Mouse (Mus musculus): ENCODE measurements around the gene Mybpc2. TPM values are rescaled to one million over a fixed set of nuclear protein-coding genes. Genes with fewer than 3 reads are reported as not detected.
A peak's percentile ranks its signal among the peaks of the same experiment; 100 is the strongest.

The Mybpc2 gene
- polyA plus RNA-seq, 1 experiment from 2014 or later, result 0.20 TPM

DNA sequence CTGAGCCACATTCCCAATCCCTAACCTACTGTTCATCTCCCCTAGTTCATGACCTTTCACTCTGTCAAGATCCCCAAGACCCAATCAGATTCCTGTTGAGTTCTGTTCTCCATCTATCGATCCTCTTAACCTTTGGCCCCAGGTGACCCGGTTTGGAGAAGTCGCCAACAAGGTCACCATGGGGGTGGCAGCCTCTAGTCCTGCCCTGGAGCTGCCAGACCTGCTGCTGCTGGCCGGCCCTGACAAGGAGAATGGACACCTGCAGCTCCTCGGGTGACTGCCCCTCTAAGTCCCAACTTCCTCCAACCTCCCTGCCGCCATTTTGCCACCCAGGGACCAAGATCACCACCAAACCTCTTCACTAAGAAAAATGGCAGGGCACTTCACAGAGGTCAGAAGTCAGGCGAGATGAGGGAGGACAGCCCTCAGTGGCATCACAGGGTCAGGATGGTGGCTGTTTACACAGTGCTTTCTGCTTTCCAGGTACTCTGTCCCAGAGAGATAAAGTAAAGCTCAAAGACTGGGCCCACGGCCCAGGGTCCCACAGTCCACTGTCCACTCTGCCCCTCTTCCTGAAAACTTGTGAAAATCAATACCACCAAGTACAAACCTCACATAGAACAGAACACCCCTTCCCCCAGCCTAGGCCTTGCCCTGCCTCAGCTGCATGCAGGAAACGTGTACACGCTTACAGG is 26.9 kb downstream of the Mybpc2 start:
- ATAC-seq (ENCODE audit: low FRiP score, low TSS enrichment) (no peak), DNase-seq (no peak)
- Histone ChIP-seq H3K36me3 (ENCODE audit: control insufficient read depth, insufficient read depth, low read length) (peaks cover 6% of the 10 kb centered on the region), H3K27ac (replicated peaks; ENCODE audit: low read depth, low read length) (peak overlapping the region; percentile 97), H3K4me3 (replicated peaks; ENCODE audit: low read depth, low read length) (peak overlapping the region; percentile 72), H3K9me3 (ENCODE audit: control insufficient read depth, low read length) (no peaks in the 10 kb centered on the region), H3K4me2 (ENCODE audit: low read length) (peak overlapping the region; percentile 87), H3K27me3 (ENCODE audit: control insufficient read depth, insufficient read depth, low read length) (no peaks in the 10 kb centered on the region), H3K9ac (replicated peaks; ENCODE audit: low read length) (peak overlapping the region; percentile 93), H3K4me1 (ENCODE audit: control insufficient read depth, insufficient read depth, low read length) (peaks cover 21% of the 10 kb centered on the region)
- 84% methylated on average over 10 of the region's 10 CpGs for WGBS

DNA sequence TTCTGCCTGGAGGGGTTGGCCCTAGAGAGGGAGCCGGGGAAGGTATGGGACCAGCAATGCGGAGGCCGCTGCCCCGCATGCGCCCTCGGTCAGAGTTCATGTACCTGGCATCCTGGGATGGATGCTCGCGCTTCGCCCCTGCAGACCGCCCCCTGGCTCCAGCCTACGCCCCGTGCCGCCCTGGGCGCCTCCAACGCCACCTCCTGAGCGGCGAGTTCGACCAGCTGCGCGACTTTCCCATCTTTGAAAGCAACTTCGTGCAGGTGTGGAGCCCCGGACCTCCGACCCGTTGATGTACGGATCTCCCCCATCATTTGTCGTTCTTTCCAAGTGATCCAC is 27.7 kb downstream of the Mybpc2 start:
- no peak for DNase-seq
- WGBS, result under 1% methylated on average over 26 of the region's 26 CpGs
- no peaks in the 10 kb centered on the region for H3K9me3 ChIP-seq (ENCODE audit: control insufficient read depth, low read length)
- peak overlapping the region; percentile 97 for H3K27ac ChIP-seq (replicated peaks; ENCODE audit: low read depth, low read length)
- ATAC-seq (ENCODE audit: low FRiP score, low TSS enrichment), result no peak
- peaks cover 21% of the 10 kb centered on the region for H3K4me1 ChIP-seq (ENCODE audit: control insufficient read depth, insufficient read depth, low read length)
- peak overlapping the region; percentile 93 for H3K9ac ChIP-seq (replicated peaks; ENCODE audit: low read length)
- peaks cover 14% of the 10 kb centered on the region for H3K36me3 ChIP-seq (ENCODE audit: control insufficient read depth, insufficient read depth, low read length)
- H3K4me2 ChIP-seq (ENCODE audit: low read length), result peak overlapping the region; percentile 87
- H3K27me3 ChIP-seq (ENCODE audit: control insufficient read depth, insufficient read depth, low read length), result no peaks in the 10 kb centered on the region
- H3K4me3 ChIP-seq (replicated peaks; ENCODE audit: low read depth, low read length), result peak overlapping the region; percentile 72

DNA sequence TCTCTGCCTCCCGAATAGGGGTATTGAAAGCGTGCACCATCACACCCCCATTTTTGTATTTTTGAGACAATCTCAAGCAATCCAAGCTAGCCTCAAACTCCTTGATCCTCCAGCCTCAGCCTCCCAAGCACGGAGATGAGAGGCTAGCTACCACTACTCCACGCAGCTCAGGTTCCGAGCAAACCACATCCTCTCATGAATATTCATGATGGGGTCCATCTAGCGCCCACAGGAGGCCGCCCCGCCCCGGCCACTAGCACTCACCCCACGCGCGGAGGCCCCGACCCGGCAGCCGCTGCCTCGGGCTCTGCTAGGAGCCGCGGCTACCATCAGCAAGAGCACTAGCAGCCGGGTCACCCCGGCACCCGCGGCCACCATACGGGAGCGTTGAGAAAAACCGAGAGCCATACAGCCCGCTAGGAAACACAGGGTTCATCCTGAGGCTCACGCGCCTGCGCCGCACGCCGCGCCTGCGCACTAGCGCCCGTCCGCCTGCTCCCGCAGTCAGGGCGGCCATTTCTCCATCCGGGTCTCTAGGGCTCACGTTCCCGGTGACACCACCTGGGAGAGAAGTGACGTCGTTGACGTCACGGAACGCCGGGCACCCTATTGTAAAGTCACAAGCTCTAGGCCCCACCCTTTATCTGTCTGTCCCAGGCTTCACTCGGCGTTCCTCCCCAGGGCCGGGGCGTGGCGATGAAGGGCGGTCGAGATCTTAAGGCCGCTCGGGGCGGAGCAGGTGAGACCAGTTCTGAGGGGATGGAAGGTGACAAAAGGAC is 28.3 kb downstream of the Mybpc2 start, which contains the start of the genes Emc10 and Fam71e1:
TSS of gene Emc10 (minus strand) at position 538 of the 779 bp plus-strand sequence.
TSS of gene Fam71e1 (plus strand) at position 590 of the 779 bp plus-strand sequence.
- H3K4me2 ChIP-seq (ENCODE audit: low read length), result peak within 1 kb of the TSS; percentile 87
- H3K27me3 ChIP-seq (ENCODE audit: control insufficient read depth, insufficient read depth, low read length), result no peaks in the 10 kb centered on the region
- peaks cover 19% of the 10 kb centered on the region for H3K36me3 ChIP-seq (ENCODE audit: control insufficient read depth, insufficient read depth, low read length)
- H3K4me1 ChIP-seq (ENCODE audit: control insufficient read depth, insufficient read depth, low read length), result peaks cover 21% of the 10 kb centered on the region
- H3K4me3 ChIP-seq (replicated peaks; ENCODE audit: low read depth, low read length), result peak within 1 kb of the TSS; percentile 72
- ATAC-seq (ENCODE audit: low FRiP score, low TSS enrichment), result peak; percentile 96
- 1% methylated on average over 58 of the region's 58 CpGs for WGBS
- peak; percentile 100 for DNase-seq
- no peaks in the 10 kb centered on the region for H3K9me3 ChIP-seq (ENCODE audit: control insufficient read depth, low read length)
- peak within 1 kb of the TSS; percentile 97 for H3K27ac ChIP-seq (replicated peaks; ENCODE audit: low read depth, low read length)
- H3K9ac ChIP-seq (replicated peaks; ENCODE audit: low read length), result peak within 1 kb of the TSS; percentile 93

DNA sequence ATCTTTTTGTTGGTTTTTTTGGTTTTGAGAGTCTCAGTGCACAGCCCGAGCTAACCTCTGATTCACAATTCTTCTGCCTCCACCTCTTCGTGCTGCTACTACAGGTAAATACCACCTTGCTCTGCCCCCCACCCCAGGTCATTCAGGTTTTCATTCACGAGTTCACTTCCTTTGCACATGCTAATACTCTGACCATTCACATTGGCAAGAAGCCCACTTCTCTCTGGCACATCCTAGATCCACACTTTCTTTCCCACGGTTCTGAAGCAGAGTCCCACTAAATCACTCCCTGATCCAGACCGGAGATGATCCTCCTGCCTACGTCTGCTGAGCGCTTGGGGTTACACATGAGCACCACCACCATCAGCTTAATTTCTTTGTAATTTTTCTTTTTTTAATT is 29.4 kb downstream of the Mybpc2 start:
- Histone ChIP-seq H3K4me3 (replicated peaks; ENCODE audit: low read depth, low read length) (peak overlapping the region; percentile 72), H3K9me3 (ENCODE audit: control insufficient read depth, low read length) (no peaks in the 10 kb centered on the region), H3K36me3 (ENCODE audit: control insufficient read depth, insufficient read depth, low read length) (peaks cover 30% of the 10 kb centered on the region), H3K4me2 (ENCODE audit: low read length) (peak overlapping the region; percentile 87), H3K27me3 (ENCODE audit: control insufficient read depth, insufficient read depth, low read length) (no peaks in the 10 kb centered on the region), H3K9ac (replicated peaks; ENCODE audit: low read length) (peak overlapping the region; percentile 93), H3K4me1 (ENCODE audit: control insufficient read depth, insufficient read depth, low read length) (peaks cover 21% of the 10 kb centered on the region), H3K27ac (replicated peaks; ENCODE audit: low read depth, low read length) (no peak overlapping the region; the same call in 1 of the 2 replicates)
- WGBS, result 89% methylated on average over 7 of the region's 7 CpGs
- DNase-seq (no peak), ATAC-seq (ENCODE audit: low FRiP score, low TSS enrichment) (no peak)

DNA sequence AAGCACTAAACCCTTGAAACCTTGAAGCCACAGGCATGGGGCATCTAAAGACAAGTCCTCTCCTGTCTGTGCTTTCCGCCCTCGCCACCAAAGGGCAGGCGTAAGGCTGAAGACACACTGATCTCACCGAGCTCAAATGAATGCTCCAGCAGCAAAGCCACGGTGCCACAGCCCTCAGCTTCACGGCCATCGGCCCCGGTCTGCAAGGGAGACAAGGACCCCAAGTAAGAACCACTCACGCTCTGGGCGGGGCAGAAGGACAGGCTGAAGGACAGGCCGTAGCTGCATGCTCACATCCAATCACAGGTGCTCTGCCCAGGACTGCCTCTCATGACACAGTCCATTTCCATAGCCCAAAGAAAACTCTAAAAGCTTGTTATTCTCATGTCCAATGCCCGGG is 29.8 kb downstream of the Mybpc2 start:
- no peaks in the 10 kb centered on the region for H3K9me3 ChIP-seq (ENCODE audit: control insufficient read depth, low read length)
- peaks cover 21% of the 10 kb centered on the region for H3K4me1 ChIP-seq (ENCODE audit: control insufficient read depth, insufficient read depth, low read length)
- H3K36me3 ChIP-seq (ENCODE audit: control insufficient read depth, insufficient read depth, low read length), result peaks cover 34% of the 10 kb centered on the region
- DNase-seq (no peak), ATAC-seq (ENCODE audit: low FRiP score, low TSS enrichment) (no peak)
- 96% methylated on average over 12 of the region's 12 CpGs for WGBS
- no peak overlapping the region; the same call in 1 of the 2 replicates for H3K9ac ChIP-seq (replicated peaks; ENCODE audit: low read length)
- H3K4me2 ChIP-seq (ENCODE audit: low read length), result peak overlapping the region; percentile 87; the same call in 1 of the 2 replicates
- H3K4me3 ChIP-seq (replicated peaks; ENCODE audit: low read depth, low read length), result no peak overlapping the region
- no peaks in the 10 kb centered on the region for H3K27me3 ChIP-seq (ENCODE audit: control insufficient read depth, insufficient read depth, low read length)
- no peak overlapping the region for H3K27ac ChIP-seq (replicated peaks; ENCODE audit: low read depth, low read length)

DNA sequence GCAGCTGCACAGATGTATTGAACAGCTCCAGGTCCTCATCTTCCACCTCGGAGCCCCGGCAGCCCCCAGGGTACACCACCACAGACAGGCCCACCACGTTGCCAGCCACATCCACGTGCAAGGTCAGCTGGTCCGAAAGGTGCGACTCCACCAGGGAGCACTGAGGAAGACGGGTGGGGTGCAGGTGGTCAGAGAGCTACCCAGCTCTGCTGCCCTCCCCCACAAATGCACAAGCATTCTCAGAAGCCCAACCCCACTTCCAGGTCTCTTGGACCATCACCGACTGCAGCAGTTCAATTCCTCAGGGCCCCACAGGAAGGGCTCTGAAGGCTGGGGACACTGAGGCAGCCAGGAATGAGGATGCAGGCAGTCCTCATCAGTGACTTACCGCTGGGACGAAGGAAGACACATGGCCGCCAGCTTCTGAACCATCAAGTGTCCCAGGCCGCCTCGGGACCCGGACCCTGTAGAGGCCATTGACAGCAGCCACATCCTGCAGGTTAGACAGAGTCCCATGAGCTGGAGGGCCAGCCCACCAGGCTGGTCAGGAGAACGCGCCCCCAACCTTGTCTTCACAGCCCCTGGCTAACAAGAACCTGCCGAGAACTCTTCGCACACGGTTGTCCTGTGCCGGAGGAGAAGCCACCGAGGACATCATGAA is 32.2 kb downstream of the Mybpc2 start:
- WGBS, result 93% methylated on average over 21 of the region's 21 CpGs
- H3K27me3 ChIP-seq (ENCODE audit: control insufficient read depth, insufficient read depth, low read length), result no peaks in the 10 kb centered on the region
- H3K4me1 ChIP-seq (ENCODE audit: control insufficient read depth, insufficient read depth, low read length), result peaks cover 16% of the 10 kb centered on the region
- ATAC-seq (ENCODE audit: low FRiP score, low TSS enrichment) (no peak), DNase-seq (no peak)
- no peak overlapping the region for H3K4me2 ChIP-seq (ENCODE audit: low read length)
- H3K9me3 ChIP-seq (ENCODE audit: control insufficient read depth, low read length), result no peaks in the 10 kb centered on the region
- H3K27ac ChIP-seq (replicated peaks; ENCODE audit: low read depth, low read length), result no peak overlapping the region
- H3K36me3 ChIP-seq (ENCODE audit: control insufficient read depth, insufficient read depth, low read length), result peaks cover 48% of the 10 kb centered on the region
- H3K4me3 ChIP-seq (replicated peaks; ENCODE audit: low read depth, low read length), result no peak overlapping the region
- H3K9ac ChIP-seq (replicated peaks; ENCODE audit: low read length), result no peak overlapping the region

DNA sequence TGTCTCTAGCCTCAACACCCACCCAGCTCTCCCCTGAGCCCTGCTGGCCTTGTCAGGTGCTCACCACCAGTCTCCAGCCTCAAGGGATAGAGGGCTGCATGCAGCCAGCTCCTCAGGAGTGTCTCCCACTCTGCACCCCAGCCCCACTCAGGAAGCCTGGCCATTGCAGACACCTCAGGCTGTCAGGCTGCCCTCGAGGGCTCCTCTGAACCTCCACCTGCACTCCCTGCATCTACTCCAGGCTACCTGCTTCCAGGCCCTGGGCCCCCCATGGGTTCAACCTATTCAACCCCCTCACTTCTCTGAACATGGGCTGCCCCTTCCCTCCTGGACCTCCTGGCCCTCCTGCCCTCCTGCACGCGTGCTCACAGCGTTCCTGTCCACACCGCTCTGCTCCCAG is 33.1 kb downstream of the Mybpc2 start:
- Histone ChIP-seq H3K4me2 (ENCODE audit: low read length) (no peak overlapping the region), H3K27ac (replicated peaks; ENCODE audit: low read depth, low read length) (0 out of 2 replicates have a peak overlapping the region, but pooled peaks have one; percentile 5), H3K36me3 (ENCODE audit: control insufficient read depth, insufficient read depth, low read length) (peaks cover 48% of the 10 kb centered on the region), H3K4me3 (replicated peaks; ENCODE audit: low read depth, low read length) (no peak overlapping the region), H3K27me3 (ENCODE audit: control insufficient read depth, insufficient read depth, low read length) (no peaks in the 10 kb centered on the region), H3K9ac (replicated peaks; ENCODE audit: low read length) (no peak overlapping the region), H3K9me3 (ENCODE audit: control insufficient read depth, low read length) (no peaks in the 10 kb centered on the region), H3K4me1 (ENCODE audit: control insufficient read depth, insufficient read depth, low read length) (peaks cover 12% of the 10 kb centered on the region)
- DNase-seq (no peak), ATAC-seq (ENCODE audit: low FRiP score, low TSS enrichment) (no peak)
- WGBS, result 94% methylated on average over 5 of the region's 5 CpGs

DNA sequence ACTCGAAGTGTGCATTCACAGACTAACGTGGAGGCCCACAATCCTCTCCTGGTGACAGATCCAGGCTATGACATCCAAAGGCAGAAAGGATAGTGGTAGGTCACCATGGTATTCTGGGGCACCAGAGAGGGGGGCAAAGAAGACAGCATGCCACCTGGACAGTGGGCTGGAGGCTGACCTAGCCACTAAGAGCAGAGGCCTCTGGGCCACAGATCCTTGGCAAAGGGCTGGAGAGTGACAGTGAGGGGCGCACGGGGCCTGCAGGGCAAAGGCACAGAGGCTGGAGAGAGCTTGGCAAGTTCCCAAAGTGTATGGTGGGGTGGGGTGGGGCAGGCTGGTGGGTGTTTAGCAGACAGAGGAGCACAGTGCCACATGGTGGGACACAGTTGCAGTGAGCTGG is 34.2 kb downstream of the Mybpc2 start:
- no peak for DNase-seq
- H3K4me3 ChIP-seq (replicated peaks; ENCODE audit: low read depth, low read length), result no peak overlapping the region
- H3K9ac ChIP-seq (replicated peaks; ENCODE audit: low read length), result no peak overlapping the region
- ATAC-seq (ENCODE audit: low FRiP score, low TSS enrichment), result no peak
- no peak overlapping the region for H3K4me2 ChIP-seq (ENCODE audit: low read length)
- H3K36me3 ChIP-seq (ENCODE audit: control insufficient read depth, insufficient read depth, low read length), result peaks cover 48% of the 10 kb centered on the region
- no peaks in the 10 kb centered on the region for H3K27me3 ChIP-seq (ENCODE audit: control insufficient read depth, insufficient read depth, low read length)
- peaks cover 6% of the 10 kb centered on the region for H3K4me1 ChIP-seq (ENCODE audit: control insufficient read depth, insufficient read depth, low read length)
- no peaks in the 10 kb centered on the region for H3K9me3 ChIP-seq (ENCODE audit: control insufficient read depth, low read length)
- WGBS, result 90% methylated on average over 4 of the region's 4 CpGs
- no peak overlapping the region for H3K27ac ChIP-seq (replicated peaks; ENCODE audit: low read depth, low read length)
